Mouse (Mus musculus) limb, embryonic 14.5 days (tissue): Measurements from ENCODE around the gene Prss54. TPM values are rescaled to one million over a fixed set of nuclear protein-coding genes. Genes with fewer than 3 reads are reported as not detected.

Experiments
- ATAC-seq: fragments of 200-750 bp; cut with Nextera tagmentation; 2 replicates; pipeline ENCODE4 v1.8.0; 2017; ENCODE audit warnings: low read depth, moderate number of reproducible peaks, moderate TSS enrichment; ENCODE audit not compliant: low FRiP score
- DNase-seq: peaks from one replicate; pipeline ENCODE4 v3.0.0-alpha.2; 2015; ENCODE audit warnings: low spot score
- H3K27ac ChIP-seq: fragments of 300-500 bp; sonication (generic); replicated peaks from 2 replicates; pipeline ENCODE4 v1.5.1; 2014; ENCODE audit warnings: low read depth, mild to moderate bottlenecking, low read length, moderate library complexity, mixed read lengths
- H3K27me3 ChIP-seq: fragments of 300-500 bp; sonication (generic); 2 replicates; pipeline ENCODE4 v1.6.1; 2014; ENCODE audit warnings: low read length, mixed read lengths; ENCODE audit not compliant: control insufficient read depth, insufficient read depth
- H3K36me3 ChIP-seq: fragments of 300-500 bp; sonication (generic); 2 replicates; pipeline ENCODE4 v1.6.1; 2014; ENCODE audit warnings: mild to moderate bottlenecking, low read length, moderate library complexity, mixed read lengths; ENCODE audit not compliant: control insufficient read depth, insufficient read depth
- H3K4me1 ChIP-seq: fragments of 300-500 bp; sonication (generic); 2 replicates; pipeline ENCODE4 v1.6.1; 2014; ENCODE audit warnings: antibody characterized with exemption, low read length, mixed read lengths; ENCODE audit not compliant: control insufficient read depth, insufficient read depth
- H3K4me2 ChIP-seq: fragments of 300-500 bp; sonication (generic); replicated peaks from 2 replicates; pipeline ENCODE4 v1.6.1; 2014; ENCODE audit warnings: low read depth, mild to moderate bottlenecking, low read length, moderate library complexity; ENCODE audit not compliant: severe bottlenecking
- H3K4me3 ChIP-seq: fragments of 300-500 bp; sonication (generic); replicated peaks from 2 replicates; pipeline ENCODE4 v1.5.1; 2014; ENCODE audit warnings: low read length
- H3K9ac ChIP-seq: fragments of 300-500 bp; sonication (generic); 2 replicates; pipeline ENCODE4 v1.6.1; 2014; ENCODE audit warnings: mild to moderate bottlenecking, low read depth, low read length, moderate library complexity; ENCODE audit not compliant: severe bottlenecking
- H3K9me3 ChIP-seq: fragments of 300-500 bp; sonication (generic); 2 replicates; pipeline ENCODE4 v1.6.1; 2016; ENCODE audit warnings: low read length; ENCODE audit not compliant: control insufficient read depth
- POLR2A ChIP-seq: fragments of 200-500 bp; IDR thresholded peaks from 2 replicates; pipeline ENCODE4 v1.8.0; 2012; ENCODE audit warnings: inconsistent platforms, mild to moderate bottlenecking, moderate library complexity, borderline replicate concordance; ENCODE audit not compliant: insufficient read depth, insufficient read length; ENCODE audit errors: extremely low read depth
- WGBS: fragments of 180-500 bp; shearing (Covaris S2); extraction: QIAGEN DNeasy Blood & Tissue Kit; methylation state at CpG from one replicate; pipeline ENCODE4 v1.1.7; 2014; 5-methylcytosine and 5-hydroxymethylcytosine counted together
- polyA plus RNA-seq, 2 experiments: library from polyadenylated mRNA; depleted of rRNA in 1 of 2; stranded (reverse) in 1 of 2; unstranded in 1 of 2; fragments of >200 nt; fragmentation: Nextera tagmentation in 1 of 2; extraction: Ambion mirVana in 1 of 2; gene quantifications; 2 replicates each; pipeline versions ENCODE4 v1.2.1 to v1.2.3; 2012 to 2014

Prss54 gene
- polyA plus RNA-seq (2012; rRNA removed) (not detected in 2 replicates), polyA plus RNA-seq (2014; fragmentation: Nextera tagmentation; extraction: Ambion mirVana) (not detected in 2 replicates)

- H3K9me3 ChIP-seq: no peaks in the 10 kb centered on the region
- 89% methylated on average over 10 of the region's 10 CpGs for WGBS
- no peak within 1 kb of the TSS for H3K4me3 ChIP-seq
- H3K36me3 ChIP-seq: no peaks in the 10 kb centered on the region
- H3K27me3 ChIP-seq: no peaks in the 10 kb centered on the region
- H3K4me1 ChIP-seq: no peaks in the 10 kb centered on the region
- TF ChIP-seq POLR2A: no peak
- ATAC-seq (no peak), DNase-seq (no peak)
- H3K9ac ChIP-seq: no peak within 1 kb of the TSS
- H3K27ac ChIP-seq: no peak within 1 kb of the TSS
- no peak within 1 kb of the TSS for H3K4me2 ChIP-seq
Measured at GRCm38 (mm10) chr8:95576240-95576639, at the start of gene Prss54. Gene Prss54, minus strand, starts transcription at chr8:95576340.

- ATAC-seq (no peak), DNase-seq (no peak)
- Histone ChIP-seq H3K4me2 (no peak overlapping the region), H3K4me1 (no peaks in the 10 kb centered on the region), H3K27me3 (no peaks in the 10 kb centered on the region), H3K36me3 (no peaks in the 10 kb centered on the region), H3K9ac (no peak overlapping the region), H3K4me3 (no peak overlapping the region), H3K9me3 (no peaks in the 10 kb centered on the region), H3K27ac (no peak overlapping the region)
- TF ChIP-seq POLR2A: no peak
- 75% methylated on average over 2 of the region's 2 CpGs for WGBS
Measured at GRCm38 (mm10) chr8:95624833-95625232, 48.7 kb upstream of the Prss54 start.

- DNase-seq (no peak), ATAC-seq (no peak)
- Histone ChIP-seq H3K4me1 (no peaks in the 10 kb centered on the region), H3K9me3 (no peaks in the 10 kb centered on the region), H3K4me2 (no peak overlapping the region), H3K27ac (no peak overlapping the region), H3K9ac (no peak overlapping the region), H3K36me3 (no peaks in the 10 kb centered on the region), H3K27me3 (no peaks in the 10 kb centered on the region), H3K4me3 (no peak overlapping the region)
- TF ChIP-seq POLR2A: no peak
- WGBS: 86% methylated on average over 2 of the region's 2 CpGs
Measured at GRCm38 (mm10) chr8:95620046-95620445, 43.9 kb upstream of the Prss54 start.

GRCm38 (mm10) chr8:95616383-95616782 lies 40.2 kb upstream of the Prss54 start:
- Histone ChIP-seq H3K27ac (no peak overlapping the region), H3K4me2 (no peak overlapping the region), H3K36me3 (no peaks in the 10 kb centered on the region), H3K4me3 (no peak overlapping the region), H3K9me3 (no peaks in the 10 kb centered on the region), H3K9ac (no peak overlapping the region), H3K27me3 (0 out of 2 replicates have a peak, but pooled peaks cover 4% of the 10 kb centered on the region), H3K4me1 (no peaks in the 10 kb centered on the region)
- no peak for TF ChIP-seq POLR2A
- DNase-seq (no peak), ATAC-seq (no peak)
- 91% methylated on average over 7 of the region's 7 CpGs for WGBS

GRCm38 (mm10) chr8:95611769-95612168 lies 35.6 kb upstream of the Prss54 start:
- no peak for DNase-seq
- peak; percentile 72 for ATAC-seq
- 67% methylated on average over 5 of the region's 5 CpGs for WGBS
- Histone ChIP-seq H3K4me2 (no peak overlapping the region), H3K27ac (no peak overlapping the region), H3K36me3 (no peaks in the 10 kb centered on the region), H3K27me3 (0 out of 2 replicates have a peak, but pooled peaks cover 4% of the 10 kb centered on the region), H3K9me3 (no peaks in the 10 kb centered on the region), H3K4me1 (no peaks in the 10 kb centered on the region), H3K4me3 (no peak overlapping the region), H3K9ac (no peak overlapping the region)
- no peak for TF ChIP-seq POLR2A

GRCm38 (mm10) chr8:95610749-95611148 lies 34.6 kb upstream of the Prss54 start:
- Histone ChIP-seq H3K27me3 (0 out of 2 replicates have a peak, but pooled peaks cover 4% of the 10 kb centered on the region), H3K4me3 (no peak overlapping the region), H3K4me1 (no peaks in the 10 kb centered on the region), H3K36me3 (no peaks in the 10 kb centered on the region), H3K4me2 (no peak overlapping the region), H3K9ac (no peak overlapping the region), H3K9me3 (no peaks in the 10 kb centered on the region), H3K27ac (no peak overlapping the region)
- no peak for DNase-seq
- no peak for ATAC-seq
- no peak for TF ChIP-seq POLR2A
- WGBS: 87% methylated on average over 14 of the region's 14 CpGs
